Mouse (Mus musculus) brain, embryonic 14.5 days (tissue): Measurements from ENCODE around the gene Pth2.

Experiments
- CTCF ChIP-seq: fragments of 200-500 bp; IDR thresholded peaks from 2 replicates; pipeline ENCODE4 v1.5.1; 2012; ENCODE audit warnings: inconsistent platforms, mild to moderate bottlenecking, moderate library complexity, borderline replicate concordance; ENCODE audit not compliant: insufficient read depth, insufficient read length; ENCODE audit errors: extremely low read depth
- POLR2A ChIP-seq: fragments of 200-500 bp; IDR thresholded peaks from 2 replicates; pipeline ENCODE4 v1.6.1; 2012; ENCODE audit warnings: mild to moderate bottlenecking, inconsistent platforms, borderline replicate concordance; ENCODE audit not compliant: poor library complexity, insufficient read depth, insufficient read length, severe bottlenecking; ENCODE audit errors: extremely low read depth

DNA sequence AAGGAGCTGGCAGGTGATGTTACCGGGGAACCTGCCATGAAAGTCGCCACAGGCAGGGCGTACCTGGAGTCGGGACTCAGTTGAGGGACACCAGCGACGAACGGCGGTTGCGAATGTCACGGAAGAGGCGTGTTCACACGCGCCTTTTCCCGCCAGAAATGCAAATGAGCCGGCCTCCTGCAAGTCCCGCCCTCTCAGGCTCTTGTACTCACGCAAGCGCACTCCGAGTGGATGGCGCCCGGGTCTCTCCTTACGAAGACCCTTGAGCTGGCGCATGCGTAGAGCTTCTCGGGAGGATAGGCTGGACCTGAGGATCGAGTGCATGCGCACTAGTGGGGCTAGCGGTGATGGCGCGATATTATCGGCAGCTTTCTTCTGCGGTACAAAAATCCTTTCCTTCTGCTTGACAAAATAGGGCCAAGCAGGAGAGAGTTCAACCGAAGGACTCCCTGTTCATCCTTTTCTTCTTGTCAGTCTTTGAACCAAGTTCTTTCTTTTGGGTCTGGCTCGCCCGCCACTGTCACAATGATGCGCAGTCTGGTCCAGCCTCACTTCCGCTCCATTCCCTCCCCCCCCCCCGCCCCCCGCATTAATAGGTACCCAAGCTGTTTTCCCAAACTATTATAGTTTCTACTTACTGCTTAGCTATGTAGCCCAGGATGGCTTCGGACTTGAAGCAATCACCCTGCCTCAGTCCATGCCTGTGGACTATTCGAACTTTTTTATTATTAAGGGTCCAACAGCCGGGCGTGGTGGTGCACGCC lies 23.8 kb downstream of the Pth2 start, which contains the start of gene Ccdc155:
- TF ChIP-seq CTCF (no peak), POLR2A (peak; percentile 51; the same call in 1 of the 2 replicates)
